Mouse (Mus musculus): Measurements from ENCODE around the gene Krt7.

- TF ChIP-seq CTCF (IDR thresholded peaks at IDR 0.05; ENCODE audit: low read depth) (no peak), EP300 (IDR thresholded peaks at IDR 0.05; ENCODE audit: low read depth) (no peak)
Observed at GRCm38 (mm10) chr15:101412188-101412587, 1.3 kb downstream of the Krt7 start.
